ENCODE assay signal across 38 mouse cellular contexts in genomic region chr13:98274023-98274422, GRCm38 (mm10). TPM values are rescaled to one million over a fixed set of nuclear protein-coding genes. Genes with fewer than 3 reads are reported as not detected.
"Had no signal": no experiment of that assay in that cellular context is flagged by ENCODE, and none has a peak within 500 bp of the region (broad histone marks: within the 10 kb centered on the region; RNA-seq: fewer than 3 reads in every experiment).

No protein-coding gene starts in this region.

- H3K9ac ChIP-seq: embryonic facial prominence, embryonic 12.5 days; embryonic facial prominence, embryonic 13.5 days; embryonic facial prominence, embryonic 15.5 days; forebrain, embryonic 12.5 days; forebrain, embryonic 13.5 days; forebrain, embryonic 15.5 days; forebrain, postnatal 0 days had no signal

- H3K9me3 ChIP-seq: embryonic facial prominence, embryonic 10.5 days; embryonic facial prominence, embryonic 12.5 days; embryonic facial prominence, embryonic 13.5 days; embryonic facial prominence, embryonic 15.5 days; forebrain, embryonic 12.5 days; forebrain, embryonic 13.5 days; forebrain, embryonic 15.5 days had no signal

- H3K4me3 ChIP-seq: embryonic facial prominence, embryonic 10.5 days; embryonic facial prominence, embryonic 12.5 days; embryonic facial prominence, embryonic 13.5 days; embryonic facial prominence, embryonic 15.5 days; erythroblast, embryonic 14.5 days; forebrain, embryonic 12.5 days; forebrain, embryonic 13.5 days; forebrain, embryonic 15.5 days; gastrocnemius, adult 2 months; heart, adult 2 months had no signal

- H3K4me1 ChIP-seq: embryonic facial prominence, embryonic 10.5 days; embryonic facial prominence, embryonic 12.5 days; embryonic facial prominence, embryonic 13.5 days; embryonic facial prominence, embryonic 15.5 days; forebrain, embryonic 12.5 days; forebrain, embryonic 13.5 days; forebrain, embryonic 15.5 days had no signal

- H3K27me3 ChIP-seq: embryonic facial prominence, embryonic 12.5 days; embryonic facial prominence, embryonic 13.5 days; embryonic facial prominence, embryonic 15.5 days; forebrain, embryonic 12.5 days; forebrain, embryonic 13.5 days; forebrain, embryonic 15.5 days had no signal

- DNase-seq: cerebellum, adult 8-10 months; cerebellum, adult 9-10 months; cerebellum, adult 9-11 months; cerebellum, postnatal 10 days; cerebellum, postnatal 14 days; cerebellum, postnatal 25 days; cerebellum, postnatal 36 days; embryo, embryonic 11 days; forebrain, postnatal 0 days; gastrocnemius, adult 2 months; gastrocnemius, postnatal 10 days; gastrocnemius, postnatal 14 days; gastrocnemius, postnatal 25 days; gastrocnemius, postnatal 36 days; heart, adult 18-20 months; heart, adult 2 months had no signal

- H3K27ac ChIP-seq: embryonic facial prominence, embryonic 10.5 days; embryonic facial prominence, embryonic 12.5 days; embryonic facial prominence, embryonic 13.5 days; embryonic facial prominence, embryonic 15.5 days; forebrain, embryonic 12.5 days; forebrain, embryonic 13.5 days; forebrain, embryonic 15.5 days; gastrocnemius, adult 2 months had no signal

RNA-seq across cellular contexts. Expression of gene Gm21976, which starts 5.7 kb away (rescaled TPM):
- total RNA-seq: common myeloid progenitor, adult 5-6 weeks; forebrain, postnatal 0 days; gastrocnemius, adult 18-20 months; gastrocnemius, adult 2 months; gastrocnemius, adult 8-10 months; gastrocnemius, postnatal 10 days; gastrocnemius, postnatal 14 days; gastrocnemius, postnatal 25 days; gastrocnemius, postnatal 36 days; gastrocnemius, postnatal 4 days; granulocyte monocyte progenitor cell, adult 5-6 weeks; heart, adult 18-20 months; heart, adult 2 months; heart, adult 8-10 months had no signal
- polyA plus RNA-seq: cortical plate, adult 2 months; embryonic facial prominence, embryonic 10.5 days; embryonic facial prominence, embryonic 11.5 days; embryonic facial prominence, embryonic 12.5 days; embryonic facial prominence, embryonic 13.5 days; embryonic facial prominence, embryonic 14.5 days; erythroblast, embryonic 14.5 days; forebrain, embryonic 11.5 days; forebrain, embryonic 12.5 days; forebrain, embryonic 13.5 days; forebrain, embryonic 14.5 days; forebrain, embryonic 15.5 days; forebrain, embryonic 16.5 days; forebrain, postnatal 0 days; frontal cortex, adult 2 months; heart, adult 2 months; heart, embryonic 11.5 days had no signal
